Mouse (Mus musculus) ovary, adult 2 months (tissue): ENCODE measurements around the gene Gm5414. TPM values are rescaled to one million over a fixed set of nuclear protein-coding genes. Genes with fewer than 3 reads are reported as not detected.

Experiments
- polyA plus RNA-seq: library from polyadenylated mRNA; depleted of rRNA; stranded (reverse); fragments of >200 nt; gene quantifications from 2 replicates; pipeline ENCODE4 v1.2.3, GENCODE M21; 2012; rRNA removed

Gm5414 gene
- not detected in 2 replicates for polyA plus RNA-seq

GRCm38 (mm10) chr15:101627884-101628283, at the start of gene Gm5414:
Gm5414 (minus strand) TSS chr15:101628188.

GRCm38 (mm10) chr15:101647280-101647679, 19.3 kb upstream of the Gm5414 start, which contains the start of gene Gm5478:
Gm5478 (minus strand) TSS chr15:101647380.

Other genes starting within 250 kb of the Gm5414 start
- 28.5 and 46.8 TPM in 2 replicates for gene Krt7, start 217.1 kb downstream of the Gm5414 start, polyA plus RNA-seq
- 0.56 and 2.3 TPM in 2 replicates for gene Krt87, start 189.4 kb downstream of the Gm5414 start, polyA plus RNA-seq
- 0.22 TPM in 1 of 2 replicates, not detected in the other for gene Krt88, start 180.4 kb downstream of the Gm5414 start, polyA plus RNA-seq
- gene Krt81, start 164.4 kb downstream of the Gm5414 start, polyA plus RNA-seq, result not detected in 2 replicates
- 0.09 and 0.10 TPM in 2 replicates for gene Krt86, start 154.7 kb downstream of the Gm5414 start, polyA plus RNA-seq
- gene Krt83, start 136.7 kb downstream of the Gm5414 start, polyA plus RNA-seq, result 1.6 and 3.0 TPM in 2 replicates
- 0.34 TPM in 1 of 2 replicates, not detected in the other for gene Gm49425, start 110.9 kb downstream of the Gm5414 start, polyA plus RNA-seq
- 1.5 and 2.3 TPM in 2 replicates for gene Krt84, start 95.4 kb downstream of the Gm5414 start, polyA plus RNA-seq
- not detected in 2 replicates for gene Krt82, start 77.5 kb downstream of the Gm5414 start, polyA plus RNA-seq
- 0.17 and 0.46 TPM in 2 replicates for gene Krt90, start 65.2 kb downstream of the Gm5414 start, polyA plus RNA-seq
- gene Krt75, start 54.3 kb downstream of the Gm5414 start, polyA plus RNA-seq, result 0.10 and 0.25 TPM in 2 replicates
- gene Gm5478, start 19.2 kb upstream of the Gm5414 start, polyA plus RNA-seq, result not detected in 2 replicates
- 0.06 and 1.4 TPM in 2 replicates for gene Krt6b, start 52.1 kb upstream of the Gm5414 start, polyA plus RNA-seq
- 0.22 and 0.31 TPM in 2 replicates for gene Krt6a, start 66.1 kb upstream of the Gm5414 start, polyA plus RNA-seq
- gene Krt5, start 84.7 kb upstream of the Gm5414 start, polyA plus RNA-seq, result 0.10 and 0.13 TPM in 2 replicates
- 0.07 TPM in 1 of 2 replicates, not detected in the other for gene Krt71, start 114.9 kb upstream of the Gm5414 start, polyA plus RNA-seq
- gene Krt72, start 158.3 kb upstream of the Gm5414 start, polyA plus RNA-seq, result not detected in 2 replicates
- gene Krt73, start 174.2 kb upstream of the Gm5414 start, polyA plus RNA-seq, result 0.28 and 0.74 TPM in 2 replicates
- not detected in 2 replicates for gene Krt2, start 190.0 kb upstream of the Gm5414 start, polyA plus RNA-seq
- gene Krt1, start 222.6 kb upstream of the Gm5414 start, polyA plus RNA-seq, result 1.9 and 2.8 TPM in 2 replicates
- not detected in 2 replicates for gene Krt77, start 241.5 kb upstream of the Gm5414 start, polyA plus RNA-seq